Mouse (Mus musculus) midbrain, embryonic 11.5 days (tissue): ENCODE results near the gene Rmnd5a. TPM values are rescaled to one million over a fixed set of nuclear protein-coding genes. Genes with fewer than 3 reads are reported as not detected.

Experiments
- ATAC-seq: fragments of 200-750 bp; cut with Nextera tagmentation; 2 replicates; pipeline ENCODE4 v1.8.0; 2017; ENCODE audit warnings: moderate TSS enrichment, moderate library complexity; ENCODE audit not compliant: low FRiP score
- DNase-seq: peaks from one replicate; pipeline ENCODE4 v3.0.0; 2015; ENCODE audit warnings: low spot score; ENCODE audit errors: missing footprints
- H3K27ac ChIP-seq: fragments of 300-500 bp; sonication (generic); 2 replicates; pipeline ENCODE4 v1.5.1; 2014; ENCODE audit warnings: low read depth, low read length
- H3K27me3 ChIP-seq: fragments of 300-500 bp; sonication (generic); 2 replicates; pipeline ENCODE4 v1.6.1; 2014; ENCODE audit warnings: mild to moderate bottlenecking, low read length, moderate library complexity, mixed read lengths; ENCODE audit not compliant: control insufficient read depth, insufficient read depth
- H3K36me3 ChIP-seq: fragments of 300-500 bp; sonication (generic); 2 replicates; pipeline ENCODE4 v1.6.1; 2014; ENCODE audit warnings: mild to moderate bottlenecking, low read length, moderate library complexity, mixed read lengths; ENCODE audit not compliant: control insufficient read depth, insufficient read depth
- H3K4me1 ChIP-seq: fragments of 300-500 bp; sonication (generic); 2 replicates; pipeline ENCODE4 v1.6.1; 2014; ENCODE audit warnings: low read length; ENCODE audit not compliant: control insufficient read depth, insufficient read depth
- H3K4me2 ChIP-seq: fragments of 300-500 bp; sonication (generic); 2 replicates; pipeline ENCODE4 v1.6.1; 2014; ENCODE audit warnings: mild to moderate bottlenecking, moderate library complexity
- H3K4me3 ChIP-seq: fragments of 300-500 bp; sonication (generic); 2 replicates; pipeline ENCODE4 v1.5.1; 2014; ENCODE audit warnings: low read depth, low read length
- H3K9ac ChIP-seq: fragments of 300-500 bp; sonication (generic); 2 replicates; pipeline ENCODE4 v1.6.1; 2014; ENCODE audit warnings: low read length
- H3K9me3 ChIP-seq: fragments of 300-500 bp; sonication (generic); 2 replicates; pipeline ENCODE4 v1.6.1; 2016; ENCODE audit warnings: low read length; ENCODE audit not compliant: control insufficient read depth
- WGBS: fragments of 180-500 bp; shearing (Covaris S2); extraction: QIAGEN DNeasy Blood & Tissue Kit; methylation state at CpG from one replicate; pipeline ENCODE4 v1.1.7; 2014; 5-methylcytosine and 5-hydroxymethylcytosine counted together
- polyA plus RNA-seq: library from polyadenylated mRNA; unstranded; fragments of >200 nt; fragmentation: Nextera tagmentation; extraction: Ambion mirVana; gene quantifications from 2 replicates; pipeline ENCODE4 v1.2.1, GENCODE M21; 2014

Rmnd5a gene
- polyA plus RNA-seq, 1 experiment from 2014 or later: 8.6 TPM

GRCm38 (mm10) chr6:71369416-71369815, 71.0 kb downstream of the Rmnd5a start:
- Histone ChIP-seq H3K9me3 (no peaks in the 10 kb centered on the region), H3K4me3 (no peak overlapping the region), H3K27me3 (no peaks in the 10 kb centered on the region), H3K4me2 (no peak overlapping the region), H3K36me3 (no peaks in the 10 kb centered on the region), H3K4me1 (no peaks in the 10 kb centered on the region), H3K9ac (no peak overlapping the region), H3K27ac (no peak overlapping the region)
- DNase-seq (no peak), ATAC-seq (no peak)
- WGBS: 91% methylated on average over 6 of the region's 6 CpGs

- Histone ChIP-seq H3K9me3 (no peaks in the 10 kb centered on the region), H3K27me3 (no peaks in the 10 kb centered on the region), H3K4me3 (no peak overlapping the region), H3K4me2 (no peak overlapping the region), H3K27ac (no peak overlapping the region), H3K9ac (no peak overlapping the region), H3K4me1 (no peaks in the 10 kb centered on the region), H3K36me3 (no peaks in the 10 kb centered on the region)
- DNase-seq: no peak
- 66% methylated on average over 2 of the region's 2 CpGs for WGBS
- ATAC-seq: no peak
Observed at GRCm38 (mm10) chr6:71363995-71364394, 76.4 kb downstream of the Rmnd5a start.

GRCm38 (mm10) chr6:71361156-71361670, 79.2 kb downstream of the Rmnd5a start:
- H3K36me3 ChIP-seq: no peaks in the 10 kb centered on the region
- DNase-seq (no peak), ATAC-seq (no peak)
- H3K4me3 ChIP-seq: no peak overlapping the region
- no peak overlapping the region for H3K27ac ChIP-seq
- no peaks in the 10 kb centered on the region for H3K4me1 ChIP-seq
- H3K9me3 ChIP-seq: no peaks in the 10 kb centered on the region
- WGBS: 88% methylated on average over 10 of the region's 10 CpGs
- H3K9ac ChIP-seq: no peak overlapping the region
- H3K4me2 ChIP-seq: no peak overlapping the region
- no peaks in the 10 kb centered on the region for H3K27me3 ChIP-seq

- no peaks in the 10 kb centered on the region for H3K9me3 ChIP-seq
- ATAC-seq (no peak), DNase-seq (no peak)
- no peak overlapping the region for H3K4me2 ChIP-seq
- 64% methylated on average over 5 of the region's 5 CpGs for WGBS
- no peaks in the 10 kb centered on the region for H3K27me3 ChIP-seq
- H3K9ac ChIP-seq: no peak overlapping the region
- no peak overlapping the region for H3K27ac ChIP-seq
- no peaks in the 10 kb centered on the region for H3K36me3 ChIP-seq
- no peak overlapping the region for H3K4me3 ChIP-seq
- no peaks in the 10 kb centered on the region for H3K4me1 ChIP-seq
Observed at GRCm38 (mm10) chr6:71360751-71361150, 79.7 kb downstream of the Rmnd5a start.

GRCm38 (mm10) chr6:71360221-71360620, 80.2 kb downstream of the Rmnd5a start:
- Histone ChIP-seq H3K27me3 (no peaks in the 10 kb centered on the region), H3K4me1 (no peaks in the 10 kb centered on the region), H3K4me3 (no peak overlapping the region), H3K36me3 (no peaks in the 10 kb centered on the region), H3K9me3 (no peaks in the 10 kb centered on the region), H3K27ac (no peak overlapping the region), H3K4me2 (no peak overlapping the region), H3K9ac (no peak overlapping the region)
- DNase-seq (no peak), ATAC-seq (no peak)
- WGBS: 73% methylated on average over 4 of the region's 4 CpGs

- 95% methylated on average over 7 of the region's 7 CpGs for WGBS
- Histone ChIP-seq H3K4me3 (no peak overlapping the region), H3K9ac (no peak overlapping the region), H3K4me1 (no peaks in the 10 kb centered on the region), H3K9me3 (no peaks in the 10 kb centered on the region), H3K4me2 (no peak overlapping the region), H3K27me3 (no peaks in the 10 kb centered on the region), H3K27ac (no peak overlapping the region), H3K36me3 (no peaks in the 10 kb centered on the region)
- ATAC-seq (no peak), DNase-seq (no peak)
Observed at GRCm38 (mm10) chr6:71357493-71357892, 82.9 kb downstream of the Rmnd5a start.

GRCm38 (mm10) chr6:71353722-71354121, 86.7 kb downstream of the Rmnd5a start:
- H3K9me3 ChIP-seq: no peaks in the 10 kb centered on the region

GRCm38 (mm10) chr6:71352866-71353427, 87.5 kb downstream of the Rmnd5a start:
- 79% methylated on average over 10 of the region's 10 CpGs for WGBS
- ATAC-seq: no peak

More at GRCm38 (mm10) chr6:71353722-71354121, 86.7 kb downstream of the Rmnd5a start:
- Histone ChIP-seq H3K4me2 (no peak overlapping the region), H3K27ac (no peak overlapping the region), H3K4me3 (no peak overlapping the region), H3K36me3 (no peaks in the 10 kb centered on the region), H3K27me3 (no peaks in the 10 kb centered on the region), H3K4me1 (no peaks in the 10 kb centered on the region), H3K9ac (no peak overlapping the region)
- ATAC-seq: no peak
- whole genome bisulfite sequencing: 76% methylated on average over 2 of the region's 2 CpGs
- no peak for DNase-seq

GRCm38 (mm10) chr6:71352201-71352600, 88.2 kb downstream of the Rmnd5a start:
- Histone ChIP-seq H3K9ac (no peak overlapping the region), H3K27ac (no peak overlapping the region), H3K4me1 (no peaks in the 10 kb centered on the region), H3K27me3 (no peaks in the 10 kb centered on the region), H3K36me3 (no peaks in the 10 kb centered on the region), H3K9me3 (no peaks in the 10 kb centered on the region), H3K4me2 (no peak overlapping the region), H3K4me3 (no peak overlapping the region)
- ATAC-seq: no peak
- DNase-seq: no peak
- 92% methylated on average over 6 of the region's 6 CpGs for WGBS

More at GRCm38 (mm10) chr6:71352866-71353427, 87.5 kb downstream of the Rmnd5a start:
- Histone ChIP-seq H3K4me1 (no peaks in the 10 kb centered on the region), H3K9ac (no peak overlapping the region), H3K9me3 (no peaks in the 10 kb centered on the region), H3K27me3 (no peaks in the 10 kb centered on the region), H3K4me3 (no peak overlapping the region), H3K4me2 (no peak overlapping the region), H3K27ac (no peak overlapping the region), H3K36me3 (no peaks in the 10 kb centered on the region)
- no peak for DNase-seq
